Mouse (Mus musculus) CH12.LX (cell line): ENCODE data around the gene Itpr1. TPM values are rescaled to one million over a fixed set of nuclear protein-coding genes. Genes with fewer than 3 reads are reported as not detected.

Experiments used
- DNase-seq: peaks from one replicate; pipeline ENCODE4 v3.0.0-alpha.2; 2013; ENCODE audit errors: extremely low read depth
- H3K27ac ChIP-seq: 2 replicates; pipeline ENCODE4 v1.5.1; 2012; ENCODE audit warnings: low read depth, mild to moderate bottlenecking, control low read depth, moderate library complexity; ENCODE audit not compliant: insufficient read depth
- H3K27me3 ChIP-seq: replicated peaks from 2 replicates; pipeline ENCODE3; 2012; ENCODE audit warnings: inconsistent platforms
- H3K36me3 ChIP-seq, 2 experiments: replicated peaks in 1 of 2; 2 replicates each; pipeline versions ENCODE3 to v1.6.1; 2012; ENCODE audit warnings: inconsistent platforms in 1 of 2, low read length in 1 of 2, mild to moderate bottlenecking in 1 of 2, mixed read lengths in 1 of 2, moderate library complexity in 1 of 2; ENCODE audit not compliant: control insufficient read depth in 1 of 2, insufficient read depth in 1 of 2
- H3K4me1 ChIP-seq, 2 experiments: 2 replicates each; pipeline ENCODE4 v1.6.1; 2012; ENCODE audit warnings: inconsistent platforms in 1 of 2, moderate library complexity in 1 of 2; ENCODE audit not compliant: insufficient read depth in 2 of 2, control insufficient read depth in 1 of 2
- H3K4me2 ChIP-seq: 2 replicates; pipeline ENCODE4 v1.6.1; 2012; ENCODE audit warnings: low read depth, mild to moderate bottlenecking, control low read depth; ENCODE audit not compliant: poor library complexity, insufficient read depth, severe bottlenecking
- H3K4me3 ChIP-seq, 3 experiments: fragments of 150-350 bp in 1 of 3; sonication (generic) in 1 of 3; replicated peaks in 1 of 3; 2 replicates each; pipeline versions ENCODE3 to v1.5.1; 2011 to 2012; ENCODE audit warnings: low read depth in 2 of 3, low read length in 2 of 3, mild to moderate bottlenecking in 2 of 3, moderate library complexity in 2 of 3, control low read depth in 1 of 3, improper control_type of control experiment in 1 of 3, inconsistent platforms in 1 of 3, mixed read lengths in 1 of 3; ENCODE audit not compliant: poor library complexity in 1 of 3
- H3K79me2 ChIP-seq: replicated peaks from 2 replicates; pipeline ENCODE4 v1.6.1; 2012; ENCODE audit warnings: mild to moderate bottlenecking, moderate library complexity; ENCODE audit not compliant: control insufficient read depth, poor library complexity, insufficient read depth, severe bottlenecking; ENCODE audit errors: extremely low read depth
- H3K9ac ChIP-seq: 2 replicates; pipeline ENCODE4 v1.6.1; 2012; ENCODE audit warnings: low read depth, mild to moderate bottlenecking, control low read depth, moderate library complexity; ENCODE audit not compliant: insufficient read depth
- H3K9me3 ChIP-seq: replicated peaks from 2 replicates; pipeline ENCODE3; 2012; ENCODE audit warnings: low read length, inconsistent platforms, mixed read lengths
- BHLHE40 ChIP-seq: IDR thresholded peaks from 2 replicates; pipeline ENCODE4 v1.6.1; 2011; ENCODE audit warnings: mild to moderate bottlenecking, low read depth, low read length, improper control_type of control experiment
- CHD1 ChIP-seq: IDR thresholded peaks from 2 replicates; pipeline ENCODE4 v1.6.1; 2012; ENCODE audit warnings: low read depth, low read length, improper control_type of control experiment, inconsistent platforms
- CHD2 ChIP-seq: IDR thresholded peaks from 2 replicates; pipeline ENCODE4 v1.6.1; 2011; ENCODE audit warnings: low read length, improper control_type of control experiment
- CTCF ChIP-seq, 2 experiments: IDR thresholded peaks in 1 of 2; conservative IDR thresholded peaks in 1 of 2; 2 replicates each; pipeline ENCODE4 v1.5.1; 2011 to 2012; ENCODE audit warnings: low read depth in 2 of 2, low read length in 2 of 2, improper control_type of control experiment in 1 of 2, inconsistent platforms in 1 of 2, mild to moderate bottlenecking in 1 of 2, moderate library complexity in 1 of 2
- E2F4 ChIP-seq: IDR thresholded peaks from 2 replicates; pipeline ENCODE4 v1.6.1; 2011; ENCODE audit warnings: low read depth, low read length, improper control_type of control experiment; ENCODE audit not compliant: insufficient replicate concordance
- ELF1 ChIP-seq: IDR thresholded peaks from 2 replicates; pipeline ENCODE4 v1.6.1; 2014; ENCODE audit warnings: low read depth, mild to moderate bottlenecking, inconsistent platforms, low read length, improper control_type of control experiment
- EP300 ChIP-seq: IDR thresholded peaks from 2 replicates; pipeline ENCODE4 v1.6.1; 2011; ENCODE audit warnings: low read length, improper control_type of control experiment
- ETS1 ChIP-seq: conservative IDR thresholded peaks from 2 replicates; pipeline ENCODE4 v1.6.1; 2012; ENCODE audit warnings: low read depth, mild to moderate bottlenecking, inconsistent platforms, low read length, improper control_type of control experiment, moderate library complexity
- GABPA ChIP-seq: IDR thresholded peaks from 2 replicates; pipeline ENCODE4 v1.6.1; 2012; ENCODE audit warnings: low read depth, low read length, improper control_type of control experiment, inconsistent platforms; ENCODE audit not compliant: insufficient replicate concordance
- HCFC1 ChIP-seq: IDR thresholded peaks from 2 replicates; pipeline ENCODE4 v1.6.1; 2012; ENCODE audit warnings: low read depth, mild to moderate bottlenecking, inconsistent platforms, low read length, improper control_type of control experiment
- IRF4 ChIP-seq: IDR thresholded peaks from 2 replicates; pipeline ENCODE4 v1.6.1; 2014; ENCODE audit warnings: low read depth, mild to moderate bottlenecking, inconsistent platforms, low read length, improper control_type of control experiment
- JUND ChIP-seq: conservative IDR thresholded peaks from 2 replicates; pipeline ENCODE4 v1.6.1; 2011; ENCODE audit warnings: low read depth, low read length, improper control_type of control experiment
- KAT2A ChIP-seq: IDR thresholded peaks from 2 replicates; pipeline ENCODE4 v1.6.1; 2012; ENCODE audit warnings: low read length, improper control_type of control experiment, inconsistent platforms; ENCODE audit not compliant: insufficient replicate concordance
- MAFK ChIP-seq: IDR thresholded peaks from 2 replicates; pipeline ENCODE4 v1.6.1; 2011; ENCODE audit warnings: low read length, improper control_type of control experiment; ENCODE audit not compliant: insufficient replicate concordance
- MAX ChIP-seq: IDR thresholded peaks from 2 replicates; pipeline ENCODE4 v1.6.1; 2011; ENCODE audit warnings: low read length, improper control_type of control experiment
- MAZ ChIP-seq: IDR thresholded peaks from 2 replicates; pipeline ENCODE4 v1.6.1; 2012; ENCODE audit warnings: low read depth, mild to moderate bottlenecking, inconsistent platforms, low read length, improper control_type of control experiment, moderate library complexity
- MEF2A ChIP-seq: IDR thresholded peaks from 2 replicates; pipeline ENCODE4 v1.6.1; 2014; ENCODE audit warnings: low read depth, mild to moderate bottlenecking, inconsistent platforms, low read length, improper control_type of control experiment, borderline replicate concordance
- MXI1 ChIP-seq: IDR thresholded peaks from 2 replicates; pipeline ENCODE4 v1.6.1; 2011; ENCODE audit warnings: mild to moderate bottlenecking, low read depth, low read length, improper control_type of control experiment
- MYC ChIP-seq: IDR thresholded peaks from 2 replicates; pipeline ENCODE4 v1.6.1; 2011; ENCODE audit warnings: low read depth, mild to moderate bottlenecking, improper control_type of control experiment, low read length
- NELFE ChIP-seq: IDR thresholded peaks from 2 replicates; pipeline ENCODE4 v1.6.1; 2011; ENCODE audit warnings: low read depth, low read length, improper control_type of control experiment
- NRF1 ChIP-seq: IDR thresholded peaks from 2 replicates; pipeline ENCODE4 v1.6.1; 2014; ENCODE audit warnings: low read depth, mild to moderate bottlenecking, inconsistent platforms, low read length, improper control_type of control experiment, moderate library complexity
- PAX5 ChIP-seq: IDR thresholded peaks from 2 replicates; pipeline ENCODE4 v1.6.1; 2012; ENCODE audit warnings: low read length, inconsistent platforms, mixed read lengths
- POLR2A ChIP-seq: IDR thresholded peaks from 2 replicates; pipeline ENCODE4 v1.6.1; 2011; ENCODE audit warnings: low read depth, mild to moderate bottlenecking, improper control_type of control experiment, low read length
- POLR2AphosphoS2 ChIP-seq: IDR thresholded peaks from 2 replicates; pipeline ENCODE4 v1.6.1; 2011; ENCODE audit warnings: low read depth, low read length, improper control_type of control experiment
- RAD21 ChIP-seq: IDR thresholded peaks from 2 replicates; pipeline ENCODE4 v1.6.1; 2011; ENCODE audit warnings: low read depth, mild to moderate bottlenecking, low read length, improper control_type of control experiment, moderate library complexity
- RCOR1 ChIP-seq: conservative IDR thresholded peaks from 2 replicates; pipeline ENCODE4 v1.6.1; 2012; ENCODE audit warnings: low read depth, mild to moderate bottlenecking, inconsistent platforms, low read length, improper control_type of control experiment
- SIN3A ChIP-seq: IDR thresholded peaks from 2 replicates; pipeline ENCODE4 v1.6.1; 2012; ENCODE audit warnings: low read length, improper control_type of control experiment, inconsistent platforms
- SMC3 ChIP-seq: IDR thresholded peaks from 2 replicates; pipeline ENCODE4 v1.6.1; 2011; ENCODE audit warnings: low read depth, low read length, improper control_type of control experiment
- TBP ChIP-seq: conservative IDR thresholded peaks from 2 replicates; pipeline ENCODE4 v1.6.1; 2011; ENCODE audit warnings: low read depth, low read length, improper control_type of control experiment
- TCF12 ChIP-seq: IDR thresholded peaks from 2 replicates; pipeline ENCODE4 v1.6.1; 2014; ENCODE audit warnings: low read depth, mild to moderate bottlenecking, inconsistent platforms, low read length, improper control_type of control experiment
- USF1 ChIP-seq: IDR thresholded peaks from 2 replicates; pipeline ENCODE4 v1.6.1; 2014; ENCODE audit warnings: low read depth, mild to moderate bottlenecking, inconsistent platforms, low read length, improper control_type of control experiment
- USF2 ChIP-seq: conservative IDR thresholded peaks from 2 replicates; pipeline ENCODE4 v1.6.1; 2011; ENCODE audit warnings: low read depth, low read length, improper control_type of control experiment
- ZC3H11A ChIP-seq: IDR thresholded peaks from 2 replicates; pipeline ENCODE4 v1.6.1; 2012; ENCODE audit warnings: low read depth, mild to moderate bottlenecking, inconsistent platforms, low read length, improper control_type of control experiment
- ZKSCAN1 ChIP-seq: IDR thresholded peaks from 2 replicates; pipeline ENCODE4 v1.6.1; 2012; ENCODE audit warnings: low read depth, inconsistent platforms, low read length, improper control_type of control experiment, borderline replicate concordance
- ZNF384 ChIP-seq: IDR thresholded peaks from 2 replicates; pipeline ENCODE4 v1.6.1; 2012; ENCODE audit warnings: low read depth, low read length, improper control_type of control experiment, inconsistent platforms
- dilution Hi-C: fragments of 300-500 bp; cut with MboI; formaldehyde crosslinking; loops from 2 replicates; pipeline ENCODE4 v1.14.3; 2020; ENCODE audit warnings: low sequenced_read_pairs; ENCODE audit not compliant: extremely low pct_unique_long_range_greater_than_20kb, extremely low pct_ligation_motif_present
- in situ Hi-C: fragments of 300-500 bp; cut with MboI; formaldehyde crosslinking; loops from 3 replicates; pipeline ENCODE4 v1.14.3; 2019; ENCODE audit warnings: low sequenced_read_pairs, low pct_ligation_motif_present, low pct_unique_long_range_greater_than_20kb, mixed read lengths
- polyA plus RNA-seq: library from polyadenylated mRNA; unstranded; fragments of >175 nt; gene quantifications from 2 replicates; pipeline ENCODE4 v1.2.1, GENCODE M21; 2012; ENCODE audit warnings: low read depth; ENCODE audit not compliant: insufficient read length
- total RNA-seq, 2 experiments: library from RNA; depleted of rRNA; stranded (reverse); fragments of 300-350 nt in 1 of 2; fragments of >200 nt in 1 of 2; gene quantifications; 2 replicates each; pipeline ENCODE4 v1.2.3; 2012 to 2014

Itpr1 gene
- total and polyA plus RNA-seq, 3 experiments: 42.8 to 73.1 (median 53.4) TPM

- no peaks in the 10 kb centered on the region for H3K9me3 ChIP-seq
- DNase-seq: peak; percentile 91
- in situ Hi-C loops: no loop called here
- TF ChIP-seq SMC3 (no peak), ZKSCAN1 (no peak), RAD21 (no peak), MYC (peak; percentile 62; the same call in 1 of the 2 replicates), NELFE (peak; percentile 67), POLR2AphosphoS2 (no peak), MAX (peak; percentile 98), CTCF (conservative IDR thresholded peaks at IDR 0.05 in 1 of 2, IDR thresholded peaks at IDR 0.05 in 1 of 2; ENCODE audit: low read depth in 2 of 2, low read length in 2 of 2) (no peak), MAZ (no peak), ELF1 (no peak), CHD1 (no peak), MAFK (no peak), MXI1 (peak; percentile 95), IRF4 (peak; percentile 31; the same call in 1 of the 2 replicates), USF1 (peak; percentile 98), ZNF384 (no peak), CHD2 (peak; percentile 69; the same call in 1 of the 2 replicates), USF2 (peak; percentile 100), KAT2A (peak; percentile 54; the same call in 1 of the 2 replicates), TCF12 (peak; percentile 91), MEF2A (peak; percentile 20; the same call in 1 of the 2 replicates), SIN3A (peak; percentile 100), BHLHE40 (peak; percentile 98), JUND (no peak), GABPA (no peak), PAX5 (no peak), E2F4 (no peak), HCFC1 (peak; percentile 88), NRF1 (peak; percentile 66), EP300 (no peak), RCOR1 (no peak), POLR2A (peak; percentile 77), ETS1 (no peak), TBP (peak; percentile 84), ZC3H11A (no peak)
- TF ChIP-seq, all 38 proteins: peak for 17
- 0 out of 2 replicates have a peak, but pooled peaks cover 2% of the 10 kb centered on the region for H3K79me2 ChIP-seq
- dilution Hi-C loops: no loop called here
- no peaks in the 10 kb centered on the region for H3K27me3 ChIP-seq
- H3K4me1 ChIP-seq: peaks cover 0 to 20% of the 10 kb centered on the region in 2 experiments; a peak in 2 of 4 replicates
- H3K4me3 ChIP-seq: peak within 1 kb of the TSS; percentile 60 to 98 (median 81)
- H3K9ac ChIP-seq: peak within 1 kb of the TSS; percentile 53
- H3K36me3 ChIP-seq: peaks cover 0 to 9% of the 10 kb centered on the region in 2 experiments
- peak within 1 kb of the TSS; percentile 29; the same call in 1 of the 2 replicates for H3K27ac ChIP-seq
- peak within 1 kb of the TSS; percentile 97 for H3K4me2 ChIP-seq
Measured at GRCm38 (mm10) chr6:108184847-108185684, 27.8 kb upstream of the Itpr1 start, which contains the start of gene Sumf1. TSS of gene Sumf1 (minus strand) at chr6:108185582.
